Mouse (Mus musculus): ENCODE measurements around the gene Acat3. TPM values are rescaled to one million over a fixed set of nuclear protein-coding genes. Genes with fewer than 3 reads are reported as not detected.

Gene Acat3
- polyA plus RNA-seq (2014; fragmentation: Illumina TruSeq; extraction: RNeasy Lipid Tissue Mini Kit (QIAGEN cat#74804); ENCODE audit: low read depth, low replicate concordance) = 18.8 TPM

DNA sequence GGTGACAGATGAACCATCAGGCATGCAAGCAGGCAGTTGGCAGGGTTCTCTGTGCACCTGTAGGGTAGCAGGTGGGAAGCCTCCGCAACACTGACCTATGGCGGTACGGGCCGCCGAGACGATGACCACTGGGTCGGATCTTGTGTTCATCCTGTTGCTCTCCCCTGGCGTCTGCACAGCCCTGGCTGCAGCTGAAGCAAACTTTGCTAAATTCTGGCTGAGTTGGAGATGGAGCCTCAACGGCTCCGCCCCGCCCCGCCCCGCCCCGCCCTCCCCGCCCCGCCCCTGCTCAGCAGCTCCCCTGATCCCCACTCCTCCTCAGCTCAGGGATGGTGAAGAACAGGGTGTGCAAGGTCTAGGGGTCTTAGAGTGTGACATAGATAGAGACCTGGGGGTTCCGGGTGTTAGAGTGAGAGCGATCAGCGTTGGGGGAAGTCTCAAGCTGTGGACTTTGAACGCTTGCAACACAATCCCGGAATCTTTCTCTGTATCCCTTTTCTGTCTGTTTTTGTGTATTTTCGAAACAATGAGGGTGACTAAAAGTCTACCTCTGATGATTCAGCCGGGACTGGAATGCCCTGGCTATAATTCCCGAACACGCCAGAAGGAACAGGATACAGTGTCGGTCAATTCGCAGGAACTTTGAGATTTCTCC is at the start of gene Acat3:
Gene Acat3, minus strand, starts transcription at position 450 of the 655 bp plus-strand sequence.

GRCm38 (mm10) chr17:12960331-12960873 is 20.0 kb upstream of the Acat3 start, which contains the start of gene Acat2:
Gene Acat2, minus strand, starts transcription at chr17:12960747.

DNA sequence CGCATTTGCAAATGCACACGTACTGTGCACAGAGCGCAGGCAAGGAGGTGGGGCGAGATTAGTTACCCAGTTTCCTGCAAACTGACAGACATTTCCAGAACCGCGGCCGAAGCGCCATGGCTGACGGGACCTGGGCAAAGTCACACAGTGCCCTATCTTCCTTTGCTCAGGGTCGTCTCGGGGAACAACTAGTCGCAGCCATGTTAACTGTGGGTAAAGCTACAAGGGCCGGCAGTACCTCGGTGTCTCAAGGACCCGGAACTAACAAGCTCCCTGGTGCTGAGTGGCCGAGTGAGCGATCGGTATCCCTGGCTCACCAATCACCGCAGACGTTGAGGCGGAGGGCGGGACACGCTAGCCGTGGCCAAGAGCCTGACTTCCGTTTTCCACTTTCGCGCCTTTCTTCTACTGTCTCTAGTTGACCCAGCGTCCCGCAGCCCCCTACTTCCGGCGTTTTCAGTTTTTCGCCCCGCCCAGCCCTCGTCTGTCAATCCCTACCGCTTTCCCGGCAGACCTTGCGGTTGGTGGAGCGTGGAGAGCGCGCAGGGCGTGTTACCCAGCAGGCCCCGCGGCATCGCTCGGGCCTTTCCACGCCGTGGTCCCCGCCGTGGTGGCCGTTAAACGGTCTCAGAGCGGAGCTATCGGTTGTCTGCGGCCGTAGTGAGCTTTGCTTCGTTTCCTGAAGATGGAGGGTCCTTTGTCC is 24.4 kb downstream of the Acat3 start, which contains the start of gene Mrpl18:
Gene Mrpl18, minus strand, starts transcription at position 465 of the 703 bp plus-strand sequence.

GRCm38 (mm10) chr17:12915488-12915880 is 24.9 kb downstream of the Acat3 start, which contains the start of gene Tcp1:
Gene Tcp1, plus strand, starts transcription at chr17:12915701.

GRCm38 (mm10) chr17:12909361-12910280 is 30.8 kb downstream of the Acat3 start, which contains the start of gene Pnldc1:
Gene Pnldc1, minus strand, starts transcription at chr17:12910230.

GRCm38 (mm10) chr17:12875734-12876133 is 64.7 kb downstream of the Acat3 start, which contains the start of gene Mrgprh:
Gene Mrgprh, plus strand, starts transcription at chr17:12876034.

Other genes with a start within 250 kb of the Acat3 start
- gene Igf2r, start 170.9 kb downstream of the Acat3 start, polyA plus RNA-seq (2014; fragmentation: Illumina TruSeq; extraction: RNeasy Lipid Tissue Mini Kit (QIAGEN cat#74804); ENCODE audit: low read depth, low replicate concordance) = 15.0 TPM
- gene Mas1, start 72.5 kb downstream of the Acat3 start, polyA plus RNA-seq (2014; fragmentation: Illumina TruSeq; extraction: RNeasy Lipid Tissue Mini Kit (QIAGEN cat#74804); ENCODE audit: low read depth, low replicate concordance) = 0.89 TPM
- gene Mrgprh, start 64.6 kb downstream of the Acat3 start, polyA plus RNA-seq (2014; fragmentation: Illumina TruSeq; extraction: RNeasy Lipid Tissue Mini Kit (QIAGEN cat#74804); ENCODE audit: low read depth, low replicate concordance) = 0.28 TPM
- gene Pnldc1, start 30.4 kb downstream of the Acat3 start, polyA plus RNA-seq (2014; fragmentation: Illumina TruSeq; extraction: RNeasy Lipid Tissue Mini Kit (QIAGEN cat#74804); ENCODE audit: low read depth, low replicate concordance) = 0.28 TPM
- 507 TPM for gene Tcp1, start 24.9 kb downstream of the Acat3 start, polyA plus RNA-seq (2014; fragmentation: Illumina TruSeq; extraction: RNeasy Lipid Tissue Mini Kit (QIAGEN cat#74804); ENCODE audit: low read depth, low replicate concordance)
- gene Mrpl18, start 24.3 kb downstream of the Acat3 start, polyA plus RNA-seq (2014; fragmentation: Illumina TruSeq; extraction: RNeasy Lipid Tissue Mini Kit (QIAGEN cat#74804); ENCODE audit: low read depth, low replicate concordance) = 107 TPM
- 82.3 TPM for gene Acat2, start 20.1 kb upstream of the Acat3 start, polyA plus RNA-seq (2014; fragmentation: Illumina TruSeq; extraction: RNeasy Lipid Tissue Mini Kit (QIAGEN cat#74804); ENCODE audit: low read depth, low replicate concordance)
- gene Wtap, start 53.6 kb upstream of the Acat3 start, polyA plus RNA-seq (2014; fragmentation: Illumina TruSeq; extraction: RNeasy Lipid Tissue Mini Kit (QIAGEN cat#74804); ENCODE audit: low read depth, low replicate concordance) = 127 TPM
- gene Sod2, start 66.2 kb upstream of the Acat3 start, polyA plus RNA-seq (2014; fragmentation: Illumina TruSeq; extraction: RNeasy Lipid Tissue Mini Kit (QIAGEN cat#74804); ENCODE audit: low read depth, low replicate concordance) = 265 TPM
- not detected for gene Gpr31b, start 111.7 kb upstream of the Acat3 start, polyA plus RNA-seq (2014; fragmentation: Illumina TruSeq; extraction: RNeasy Lipid Tissue Mini Kit (QIAGEN cat#74804); ENCODE audit: low read depth, low replicate concordance)
- gene Tcp10b, start 120.5 kb upstream of the Acat3 start, polyA plus RNA-seq (2014; fragmentation: Illumina TruSeq; extraction: RNeasy Lipid Tissue Mini Kit (QIAGEN cat#74804); ENCODE audit: low read depth, low replicate concordance) = 0.36 TPM
- gene Unc93a, start 191.2 kb upstream of the Acat3 start, polyA plus RNA-seq (2014; fragmentation: Illumina TruSeq; extraction: RNeasy Lipid Tissue Mini Kit (QIAGEN cat#74804); ENCODE audit: low read depth, low replicate concordance) = not detected